Mouse (Mus musculus) embryonic facial prominence, embryonic 11.5 days (tissue): ENCODE measurements around the gene Stxbp5. TPM values are rescaled to one million over a fixed set of nuclear protein-coding genes. Genes with fewer than 3 reads are reported as not detected.

Experiments
- ATAC-seq: fragments of 200-750 bp; cut with Nextera tagmentation; replicated peaks from 2 replicates; pipeline ENCODE4 v1.8.0; 2017; ENCODE audit warnings: low read depth; ENCODE audit not compliant: insufficient number of reproducible peaks, low FRiP score, low TSS enrichment
- DNase-seq: peaks from one replicate; pipeline ENCODE4 v3.0.0-alpha.2; 2015; ENCODE audit warnings: low spot score
- H3K27ac ChIP-seq: fragments of 300-500 bp; sonication (generic); replicated peaks from 2 replicates; pipeline ENCODE4 v1.5.1; 2014; ENCODE audit warnings: mild to moderate bottlenecking, low read depth, low read length, control low read depth
- H3K27me3 ChIP-seq: fragments of 300-500 bp; sonication (generic); 2 replicates; pipeline ENCODE4 v1.6.1; 2014; ENCODE audit warnings: mild to moderate bottlenecking, low read length, moderate library complexity, mixed read lengths; ENCODE audit not compliant: control insufficient read depth, insufficient read depth
- H3K36me3 ChIP-seq: fragments of 300-500 bp; sonication (generic); replicated peaks from 2 replicates; pipeline ENCODE4 v1.6.1; 2014; ENCODE audit warnings: low read depth, mild to moderate bottlenecking, low read length, moderate library complexity, mixed read lengths; ENCODE audit not compliant: control insufficient read depth, insufficient read depth
- H3K4me1 ChIP-seq: fragments of 300-500 bp; sonication (generic); 2 replicates; pipeline ENCODE4 v1.6.1; 2014; ENCODE audit warnings: low read length, mixed read lengths; ENCODE audit not compliant: control insufficient read depth, insufficient read depth
- H3K4me2 ChIP-seq: fragments of 300-500 bp; sonication (generic); 2 replicates; pipeline ENCODE4 v1.6.1; 2014; ENCODE audit warnings: low read depth, mild to moderate bottlenecking, control low read depth, low read length, moderate library complexity
- H3K4me3 ChIP-seq: fragments of 300-500 bp; sonication (generic); 2 replicates; pipeline ENCODE4 v1.5.1; 2014; ENCODE audit warnings: low read depth, low read length, control low read depth
- H3K9ac ChIP-seq: fragments of 300-500 bp; sonication (generic); replicated peaks from 2 replicates; pipeline ENCODE4 v1.6.1; 2014; ENCODE audit warnings: mild to moderate bottlenecking, control low read depth, low read length
- H3K9me3 ChIP-seq: fragments of 300-500 bp; sonication (generic); replicated peaks from 2 replicates; pipeline ENCODE4 v1.6.1; 2016; ENCODE audit warnings: mild to moderate bottlenecking, low read length, inconsistent platforms, mixed read lengths; ENCODE audit not compliant: control insufficient read depth
- WGBS: fragments of 180-500 bp; shearing (Covaris S2); extraction: QIAGEN DNeasy Blood & Tissue Kit; methylation state at CpG from one replicate; pipeline ENCODE4 v1.1.7; 2014; 5-methylcytosine and 5-hydroxymethylcytosine counted together
- polyA plus RNA-seq: library from polyadenylated mRNA; unstranded; fragments of >200 nt; fragmentation: Nextera tagmentation; extraction: Ambion mirVana; gene quantifications from 2 replicates; pipeline ENCODE4 v1.2.1, GENCODE M21; 2014

Gene Stxbp5
- polyA plus RNA-seq, 1 experiment from 2014 or later = 4.1 TPM

DNA sequence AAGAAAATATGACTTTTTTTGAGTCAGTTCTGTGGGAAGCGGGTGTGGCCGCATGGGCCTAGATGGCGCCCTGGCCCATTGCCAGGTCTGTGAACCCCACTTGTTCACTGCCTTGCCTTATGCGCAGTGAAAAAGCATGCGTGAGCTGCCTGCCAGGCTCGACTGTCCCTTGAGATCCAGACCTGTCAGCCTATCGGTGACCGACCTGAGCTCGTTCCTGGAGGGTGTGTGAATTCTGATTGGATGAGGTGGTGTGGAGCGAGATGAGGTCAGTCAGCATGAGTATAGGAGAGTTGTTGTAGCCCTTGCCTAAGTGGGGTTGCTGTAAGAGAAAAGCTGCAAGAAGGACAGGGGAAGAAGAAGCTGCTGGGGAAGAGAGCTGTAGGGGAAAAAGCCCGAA lies 114.4 kb downstream of the Stxbp5 start:
- no peaks in the 10 kb centered on the region for H3K4me1 ChIP-seq
- no peak overlapping the region for H3K27ac ChIP-seq
- ATAC-seq (no peak), DNase-seq (no peak)
- no peaks in the 10 kb centered on the region for H3K27me3 ChIP-seq
- H3K9ac ChIP-seq = no peak overlapping the region
- 90% methylated on average over 11 of the region's 11 CpGs for WGBS
- no peaks in the 10 kb centered on the region for H3K36me3 ChIP-seq
- no peaks in the 10 kb centered on the region for H3K9me3 ChIP-seq
- no peak overlapping the region for H3K4me2 ChIP-seq
- H3K4me3 ChIP-seq = no peak overlapping the region

GRCm38 (mm10) chr10:9785651-9786050 lies 115.2 kb downstream of the Stxbp5 start:
- Histone ChIP-seq H3K4me3 (no peak overlapping the region), H3K9me3 (no peaks in the 10 kb centered on the region), H3K9ac (no peak overlapping the region), H3K4me2 (no peak overlapping the region), H3K27ac (no peak overlapping the region), H3K4me1 (no peaks in the 10 kb centered on the region), H3K27me3 (no peaks in the 10 kb centered on the region), H3K36me3 (no peaks in the 10 kb centered on the region)
- DNase-seq = peak; percentile 9
- no peak for ATAC-seq
- WGBS = 78% methylated on average over 6 of the region's 6 CpGs

DNA sequence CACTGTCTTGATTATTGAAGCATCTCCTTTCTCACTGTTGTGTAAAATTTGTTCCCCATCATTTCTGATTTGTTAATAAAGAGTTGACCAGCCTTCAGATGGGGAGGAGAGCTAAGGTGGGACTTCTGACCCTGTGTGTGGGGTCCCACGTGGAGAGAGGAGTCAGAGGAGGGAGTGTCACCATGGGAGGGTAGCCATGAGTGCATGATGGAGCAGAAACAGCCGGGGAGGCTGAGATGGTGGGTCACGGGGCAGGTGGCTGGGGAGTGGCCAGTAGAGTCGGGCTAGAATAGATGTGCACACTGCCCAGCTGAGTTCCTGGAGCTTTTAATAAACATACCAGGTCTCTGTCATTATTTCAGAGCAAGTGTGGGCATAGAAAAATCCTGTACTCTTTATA lies 121.0 kb downstream of the Stxbp5 start:
- Histone ChIP-seq H3K4me3 (no peak overlapping the region), H3K9me3 (no peaks in the 10 kb centered on the region), H3K27ac (no peak overlapping the region), H3K36me3 (no peaks in the 10 kb centered on the region), H3K9ac (no peak overlapping the region), H3K27me3 (no peaks in the 10 kb centered on the region), H3K4me1 (no peaks in the 10 kb centered on the region), H3K4me2 (no peak overlapping the region)
- ATAC-seq (no peak), DNase-seq (no peak)
- WGBS = 64% methylated on average over 4 of the region's 4 CpGs

DNA sequence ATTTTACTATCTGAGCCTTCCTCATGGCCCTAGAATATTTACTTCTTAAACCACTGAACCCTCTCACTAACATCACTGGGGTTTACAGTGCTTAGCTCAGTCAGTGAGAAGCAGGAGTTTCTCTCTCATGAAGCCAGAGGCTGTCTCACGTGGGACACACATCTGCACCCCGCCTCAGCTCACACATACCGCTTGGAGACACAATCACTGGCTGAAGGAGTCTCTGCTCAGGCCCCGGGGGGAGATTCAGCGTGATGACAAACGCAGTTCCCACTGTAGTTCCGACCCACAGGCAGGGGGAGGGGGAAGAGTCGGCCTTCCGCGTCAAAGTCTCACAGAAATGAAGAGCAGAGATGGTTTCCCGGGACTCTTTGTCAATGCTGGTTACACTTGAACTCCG lies 130.6 kb downstream of the Stxbp5 start:
- no peaks in the 10 kb centered on the region for H3K27me3 ChIP-seq
- WGBS = 70% methylated on average over 12 of the region's 12 CpGs
- ATAC-seq (no peak), DNase-seq (no peak)
- H3K9ac ChIP-seq = no peak overlapping the region
- H3K4me2 ChIP-seq = no peak overlapping the region
- H3K27ac ChIP-seq = no peak overlapping the region
- no peaks in the 10 kb centered on the region for H3K36me3 ChIP-seq
- no peaks in the 10 kb centered on the region for H3K4me1 ChIP-seq
- no peak overlapping the region for H3K4me3 ChIP-seq
- no peaks in the 10 kb centered on the region for H3K9me3 ChIP-seq

DNA sequence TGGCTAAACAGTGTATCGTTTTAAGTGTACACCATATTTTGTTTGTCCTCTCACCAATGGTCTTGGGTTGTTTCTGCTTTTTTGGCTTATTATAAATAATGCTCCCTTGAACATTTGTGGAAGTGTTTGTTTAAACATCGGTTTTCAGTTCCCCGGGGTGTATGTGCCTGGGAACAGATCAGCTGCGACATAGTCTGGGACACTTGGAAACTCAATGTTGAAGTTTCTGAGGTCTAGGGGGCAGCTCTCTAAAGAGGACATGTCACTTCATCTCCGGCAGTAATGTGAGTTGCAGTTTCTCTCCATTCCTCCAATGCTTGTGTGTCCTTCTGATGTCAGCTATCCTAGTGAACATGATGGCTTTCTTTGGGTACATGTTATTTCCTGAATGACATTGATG lies 137.0 kb downstream of the Stxbp5 start:
- H3K4me3 ChIP-seq = no peak overlapping the region
- H3K36me3 ChIP-seq = no peaks in the 10 kb centered on the region
- ATAC-seq = no peak
- H3K9me3 ChIP-seq = no peaks in the 10 kb centered on the region
- no peaks in the 10 kb centered on the region for H3K4me1 ChIP-seq
- H3K27me3 ChIP-seq = no peaks in the 10 kb centered on the region
- DNase-seq = no peak
- H3K4me2 ChIP-seq = no peak overlapping the region
- WGBS = 91% methylated on average over 5 of the region's 5 CpGs
- no peak overlapping the region for H3K27ac ChIP-seq
- H3K9ac ChIP-seq = no peak overlapping the region

DNA sequence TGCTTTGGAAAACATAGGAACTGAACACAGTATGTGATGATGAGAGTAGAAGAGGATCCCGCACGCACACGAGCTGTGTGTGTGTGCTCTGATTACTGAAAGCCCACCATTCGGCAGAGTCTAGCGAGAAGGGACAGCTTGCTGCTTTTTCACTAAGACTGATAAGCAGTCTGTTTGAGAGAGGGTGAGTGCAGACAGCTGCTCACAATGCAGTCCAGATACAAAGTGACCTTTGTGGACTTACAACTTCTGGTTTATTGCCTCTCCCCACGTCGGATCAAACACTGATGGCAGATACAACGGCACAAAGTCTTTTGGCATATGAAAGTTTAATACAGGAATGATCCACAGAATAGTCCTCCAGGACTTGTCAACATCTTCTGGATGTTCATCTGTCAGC lies 140.6 kb downstream of the Stxbp5 start:
- no peak for ATAC-seq

GRCm38 (mm10) chr10:9756546-9756945 lies 144.3 kb downstream of the Stxbp5 start:
- no peaks in the 10 kb centered on the region for H3K9me3 ChIP-seq
- H3K27me3 ChIP-seq = no peaks in the 10 kb centered on the region
- H3K9ac ChIP-seq = no peak overlapping the region
- H3K4me1 ChIP-seq = no peaks in the 10 kb centered on the region
- DNase-seq = no peak
- H3K4me2 ChIP-seq = no peak overlapping the region
- no peak overlapping the region for H3K4me3 ChIP-seq
- no peak for ATAC-seq
- WGBS = 70% methylated on average over 6 of the region's 6 CpGs
- H3K36me3 ChIP-seq = no peaks in the 10 kb centered on the region
- no peak overlapping the region for H3K27ac ChIP-seq

More for the DNA sequence above, 140.6 kb downstream of the Stxbp5 start:
- H3K9ac ChIP-seq = no peak overlapping the region
- H3K4me1 ChIP-seq = no peaks in the 10 kb centered on the region
- no peak overlapping the region for H3K4me2 ChIP-seq
- H3K36me3 ChIP-seq = no peaks in the 10 kb centered on the region
- no peak overlapping the region for H3K27ac ChIP-seq
- no peaks in the 10 kb centered on the region for H3K27me3 ChIP-seq
- H3K4me3 ChIP-seq = no peak overlapping the region
- WGBS = 85% methylated on average over 8 of the region's 8 CpGs
- no peaks in the 10 kb centered on the region for H3K9me3 ChIP-seq
- DNase-seq = no peak

GRCm38 (mm10) chr10:9754893-9755541 lies 145.9 kb downstream of the Stxbp5 start:
- no peaks in the 10 kb centered on the region for H3K27me3 ChIP-seq
- ATAC-seq (0 out of 2 replicates have a peak, but pooled peaks have one; percentile 59), DNase-seq (peak; percentile 80)
- 55% methylated on average over 3 of the region's 3 CpGs for WGBS
- H3K36me3 ChIP-seq = no peaks in the 10 kb centered on the region
- no peak overlapping the region for H3K4me3 ChIP-seq
- H3K4me2 ChIP-seq = no peak overlapping the region
- H3K27ac ChIP-seq = no peak overlapping the region
- no peaks in the 10 kb centered on the region for H3K9me3 ChIP-seq
- no peak overlapping the region for H3K9ac ChIP-seq
- H3K4me1 ChIP-seq = no peaks in the 10 kb centered on the region
